ENCODE assay signal across 13 mouse cellular contexts in the genomic region with DNA sequence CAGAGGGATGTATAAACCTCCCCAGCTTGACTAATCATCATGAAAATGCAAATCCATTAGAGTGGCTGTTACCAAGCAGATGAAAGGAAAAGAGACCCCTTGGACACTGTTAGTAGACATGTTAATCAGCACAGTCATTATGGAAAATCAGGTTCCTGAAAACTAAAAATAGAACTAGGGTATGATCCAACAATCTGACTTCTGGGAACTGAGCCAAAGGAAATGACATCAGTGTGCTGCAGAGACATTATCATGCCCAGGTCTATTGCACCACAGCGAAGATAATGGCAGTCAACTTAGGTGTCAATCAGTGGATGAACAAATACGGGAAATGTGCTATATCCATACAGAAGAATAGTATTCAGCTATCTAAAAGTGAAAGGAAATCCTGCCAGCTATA. TPM values are rescaled to one million over a fixed set of nuclear protein-coding genes. Genes with fewer than 3 reads are reported as not detected.
DNase-seq lines count a peak whose midpoint lies in the region; ATAC-seq and TF ChIP-seq lines count a peak whose summit lies in the region.
"Had no signal": no experiment of that assay in that cellular context is flagged by ENCODE, and none has a peak within 500 bp of the region (broad histone marks: within the 10 kb centered on the region; RNA-seq: fewer than 3 reads in every experiment).

No protein-coding gene starts in this region.

- peak; percentile 52 for DNase-seq in MEL (ENCODE audit: low read depth, low spot score)
- peak; percentile 14 to 32 for DNase-seq in heart, postnatal 36 days
- no peak for DNase-seq in layer of hippocampus, postnatal 36 days
- DNase-seq: kidney, postnatal 4 days; thymus, adult 18-20 months had no signal

- H3K4me2 ChIP-seq in intestine, embryonic 16.5 days (ENCODE audit: low read depth, low read length) = no peak overlapping the region
- no peak overlapping the region for H3K4me2 ChIP-seq in intestine, embryonic 15.5 days (replicated peaks)
- H3K4me2 ChIP-seq in kidney, embryonic 14.5 days (replicated peaks; ENCODE audit: low read depth, low read length) = no peak overlapping the region
- H3K4me2 ChIP-seq: embryonic facial prominence, embryonic 12.5 days; limb, embryonic 15.5 days had no signal

- no peak overlapping the region for H3K9ac ChIP-seq in intestine, embryonic 16.5 days (ENCODE audit: low read depth, low read length)
- H3K9ac ChIP-seq in intestine, embryonic 15.5 days = no peak overlapping the region
- no peak overlapping the region for H3K9ac ChIP-seq in MEL (ENCODE audit: control insufficient read depth, low read depth, low read length, poor library complexity, severe bottlenecking)
- H3K9ac ChIP-seq in kidney, embryonic 14.5 days (ENCODE audit: low read depth, low read length) = no peak overlapping the region
- H3K9ac ChIP-seq: embryonic facial prominence, embryonic 12.5 days; limb, embryonic 15.5 days had no signal

- 47% methylated on average over 2 of the region's 2 CpGs for WGBS in intestine, embryonic 16.5 days
- 64% methylated on average over 2 of the region's 2 CpGs for WGBS in intestine, embryonic 15.5 days
- WGBS in kidney, embryonic 14.5 days = 74% methylated on average over 2 of the region's 2 CpGs

- no peak for TF ChIP-seq EP300 in MEL (IDR thresholded peaks at IDR 0.05; ENCODE audit: low read depth in 1 of 2, low read length in 2 of 2)

- no peaks in the 10 kb centered on the region for H3K79me2 ChIP-seq in MEL (ENCODE audit: control insufficient read depth, insufficient read depth, low read length, poor library complexity)

- no peaks in the 10 kb centered on the region for H3K4me1 ChIP-seq in intestine, embryonic 16.5 days (ENCODE audit: control insufficient read depth, insufficient read depth, low read length)
- no peaks in the 10 kb centered on the region for H3K4me1 ChIP-seq in intestine, embryonic 15.5 days (replicated peaks)
- no peaks in the 10 kb centered on the region for H3K4me1 ChIP-seq in MEL (ENCODE audit: control insufficient read depth in 1 of 2, insufficient read depth in 2 of 2, low read length in 2 of 2)
- H3K4me1 ChIP-seq in kidney, embryonic 14.5 days (ENCODE audit: control insufficient read depth, insufficient read depth, low read length) = no peaks in the 10 kb centered on the region
- H3K4me1 ChIP-seq: embryonic facial prominence, embryonic 12.5 days; limb, embryonic 15.5 days had no signal

- no peak for TF ChIP-seq CTCF in MEL (IDR thresholded peaks at IDR 0.05 in 2 of 3, conservative IDR thresholded peaks at IDR 0.05 in 1 of 3; ENCODE audit: control insufficient read depth in 1 of 3, insufficient read depth in 1 of 3, low read depth in 2 of 3, low read length in 3 of 3, poor library complexity in 1 of 3, severe bottlenecking in 1 of 3)

- no peaks in the 10 kb centered on the region for H3K27me3 ChIP-seq in intestine, embryonic 16.5 days (replicated peaks; ENCODE audit: control insufficient read depth, insufficient read depth, low read length)
- H3K27me3 ChIP-seq in intestine, embryonic 15.5 days (replicated peaks) = no peaks in the 10 kb centered on the region
- no peaks in the 10 kb centered on the region for H3K27me3 ChIP-seq in MEL (ENCODE audit: control insufficient read depth in 1 of 2, insufficient read depth in 2 of 2, low read length in 2 of 2)
- no peaks in the 10 kb centered on the region for H3K27me3 ChIP-seq in kidney, embryonic 14.5 days (ENCODE audit: control insufficient read depth, insufficient read depth, low read length)
- H3K27me3 ChIP-seq: embryonic facial prominence, embryonic 12.5 days; limb, embryonic 15.5 days had no signal

- intact Hi-C loops in heart, postnatal 36 days (cut with DNase I) = loop anchor here (10.0 kb wide), 1 partner anchor 1043 kb away; a partner anchor contains a TSS

- no peak overlapping the region for H3K27ac ChIP-seq in intestine, embryonic 16.5 days (ENCODE audit: low read length)
- H3K27ac ChIP-seq in intestine, embryonic 15.5 days = no peak overlapping the region
- H3K27ac ChIP-seq in MEL (ENCODE audit: control insufficient read depth, low read depth, low read length) = no peak overlapping the region
- no peak overlapping the region for H3K27ac ChIP-seq in kidney, embryonic 14.5 days (ENCODE audit: low read depth, low read length)
- H3K27ac ChIP-seq: embryonic facial prominence, embryonic 12.5 days; limb, embryonic 15.5 days had no signal

- no peak for TF ChIP-seq RAD21 in MEL (IDR thresholded peaks at IDR 0.05; ENCODE audit: low read depth, low read length)

- TF ChIP-seq POLR2A in MEL (IDR thresholded peaks at IDR 0.05; ENCODE audit: control insufficient read depth in 1 of 2, insufficient read depth in 1 of 2, low read depth in 1 of 2, low read length in 2 of 2, poor library complexity in 1 of 2) = no peak

- ATAC-seq in intestine, embryonic 16.5 days = peak; percentile 58
- no peak; the same call in 1 of the 2 replicates for ATAC-seq in intestine, embryonic 15.5 days
- ATAC-seq in common myeloid progenitor, adult 5-6 weeks (replicated peaks; ENCODE audit: low read depth, poor library complexity, severe bottlenecking) = peak; percentile 64
- no peak for ATAC-seq in kidney, embryonic 14.5 days (ENCODE audit: low FRiP score, low TSS enrichment)

- no peak overlapping the region for H3K4me3 ChIP-seq in intestine, embryonic 16.5 days (ENCODE audit: low read length)
- no peak overlapping the region for H3K4me3 ChIP-seq in intestine, embryonic 15.5 days (replicated peaks)
- no peak overlapping the region for H3K4me3 ChIP-seq in MEL (ENCODE audit: control insufficient read depth in 1 of 2, insufficient read depth in 1 of 2, low read depth in 2 of 2, low read length in 2 of 2)
- no peak overlapping the region for H3K4me3 ChIP-seq in kidney, embryonic 14.5 days (ENCODE audit: low read length)
- H3K4me3 ChIP-seq: embryonic facial prominence, embryonic 12.5 days; limb, embryonic 15.5 days; myocyte had no signal

- no peaks in the 10 kb centered on the region for H3K9me3 ChIP-seq in intestine, embryonic 16.5 days (ENCODE audit: control insufficient read depth, low read length)
- no peaks in the 10 kb centered on the region for H3K9me3 ChIP-seq in intestine, embryonic 15.5 days
- H3K9me3 ChIP-seq in MEL (replicated peaks; ENCODE audit: insufficient read depth, low read length) = no peaks in the 10 kb centered on the region
- H3K9me3 ChIP-seq in kidney, embryonic 14.5 days (ENCODE audit: control insufficient read depth, low read length) = no peaks in the 10 kb centered on the region
- H3K9me3 ChIP-seq: embryonic facial prominence, embryonic 12.5 days; limb, embryonic 15.5 days had no signal

- H3K36me3 ChIP-seq in intestine, embryonic 16.5 days (ENCODE audit: control insufficient read depth, insufficient read depth, low read length) = no peaks in the 10 kb centered on the region
- no peaks in the 10 kb centered on the region for H3K36me3 ChIP-seq in intestine, embryonic 15.5 days
- no peaks in the 10 kb centered on the region for H3K36me3 ChIP-seq in MEL (ENCODE audit: control insufficient read depth in 1 of 2, insufficient read depth in 2 of 2, low read length in 2 of 2)
- no peaks in the 10 kb centered on the region for H3K36me3 ChIP-seq in kidney, embryonic 14.5 days (ENCODE audit: control insufficient read depth, insufficient read depth, low read length)
- H3K36me3 ChIP-seq: embryonic facial prominence, embryonic 12.5 days; limb, embryonic 15.5 days had no signal

TF ChIP-seq in MEL, 35 proteins besides CTCF, POLR2A, EP300 and RAD21:
- TF ChIP-seq RCOR1 (IDR thresholded peaks at IDR 0.05; ENCODE audit: low read depth, low read length) (peak; percentile 57; the same call in 1 of the 2 replicates), MEF2A (IDR thresholded peaks at IDR 0.05; ENCODE audit: extremely low read depth, insufficient replicate concordance, low read depth, low read length, poor library complexity, severe bottlenecking) (peak; percentile 79; the same call in 1 of the 2 replicates), MAX (IDR thresholded peaks at IDR 0.05; ENCODE audit: low read length) (no peak), ETS1 (IDR thresholded peaks at IDR 0.05; ENCODE audit: low read depth, low read length) (peak; percentile 81)

RNA-seq across cellular contexts. Expression of a gene that starts 43.0 kb away (rescaled TPM):
- polyA plus RNA-seq in intestine, embryonic 16.5 days (2015; fragmentation: Nextera tagmentation; extraction: Ambion mirVana) = 20.8 and 25.7 TPM in 2 replicates
- 22.5 and 30.9 TPM in 2 replicates for polyA plus RNA-seq in intestine, embryonic 15.5 days (2015; fragmentation: Nextera tagmentation; extraction: Ambion mirVana)
- total RNA-seq in MEL (2012; rRNA removed) = not detected in 2 replicates
- polyA plus RNA-seq in MEL (2012; ENCODE audit: insufficient read depth in 1 of 2, insufficient read length in 2 of 2, low read depth in 1 of 2, low replicate concordance in 2 of 2, missing spikeins in 1 of 2) = not detected
- not detected in 2 replicates for total RNA-seq in common myeloid progenitor, adult 5-6 weeks (2017)
- total RNA-seq in heart, postnatal 36 days (2021) = not detected
- total RNA-seq in layer of hippocampus, postnatal 36 days (2021) = 1 to 10 TPM; 1.9 to 3.1 TPM
- polyA plus RNA-seq in kidney, embryonic 14.5 days (2014; fragmentation: Nextera tagmentation; extraction: Ambion mirVana) = 0.27 and 0.49 TPM in 2 replicates
- total RNA-seq: ES-E14 had no signal

Comparison
In these comparisons a context has a peak if more than half of its experiments do, and no peak if none do; other contexts are left out.
1. ATAC-seq: peak in intestine, embryonic 16.5 days (single experiment) and common myeloid progenitor, adult 5-6 weeks (single experiment); none in intestine, embryonic 15.5 days (single experiment) and kidney, embryonic 14.5 days (single experiment).
2. DNase-seq: peak in MEL (single experiment) and heart, postnatal 36 days (2 of 2); none in layer of hippocampus, postnatal 36 days (0 of 2).